Mouse (Mus musculus) liver, adult 2 months (tissue): ENCODE data around the gene Snrpa1.

Experiments used
- CTCF ChIP-seq: fragments of 200-500 bp; IDR thresholded peaks from 2 replicates; pipeline ENCODE4 v1.5.1; 2011; ENCODE audit warnings: low read depth, low read length, control low read depth
- POLR2A ChIP-seq: fragments of 200-500 bp; IDR thresholded peaks from 2 replicates; pipeline ENCODE4 v1.6.1; 2011; ENCODE audit warnings: low read length, control low read depth; ENCODE audit not compliant: insufficient read depth; ENCODE audit errors: extremely low read depth

- TF ChIP-seq POLR2A, result no peak
- no peak for TF ChIP-seq CTCF
These were observed 52.4 kb downstream of the Snrpa1 start for GRCm38 (mm10) chr7:66111211-66111610.
